Mouse (Mus musculus) kidney, embryonic 16.5 days (tissue): ENCODE results near the gene Stk11. TPM values are rescaled to one million over a fixed set of nuclear protein-coding genes. Genes with fewer than 3 reads are reported as not detected.
"Not testable (repeated sequence)": the region's sequence is repeated elsewhere in the genome, so short reads cannot be mapped to it uniquely, and the experiment has no call there.

Experiments used
- ATAC-seq: fragments of 200-750 bp; cut with Nextera tagmentation; 2 replicates; pipeline ENCODE4 v1.8.0; 2017; ENCODE audit warnings: moderate TSS enrichment; ENCODE audit not compliant: low FRiP score, low TSS enrichment
- H3K27ac ChIP-seq: fragments of 300-500 bp; sonication (generic); 2 replicates; pipeline ENCODE4 v1.5.1; 2014; ENCODE audit warnings: low read length
- H3K27me3 ChIP-seq: fragments of 300-500 bp; sonication (generic); 2 replicates; pipeline ENCODE4 v1.6.1; 2014; ENCODE audit warnings: low read length, control low read depth, mixed read lengths; ENCODE audit not compliant: insufficient read depth
- H3K36me3 ChIP-seq: fragments of 300-500 bp; sonication (generic); 2 replicates; pipeline ENCODE4 v1.6.1; 2014; ENCODE audit warnings: low read length, control low read depth, mixed read lengths; ENCODE audit not compliant: insufficient read depth
- H3K4me1 ChIP-seq: fragments of 300-500 bp; sonication (generic); 2 replicates; pipeline ENCODE4 v1.6.1; 2014; ENCODE audit warnings: low read length, control low read depth, mixed read lengths; ENCODE audit not compliant: insufficient read depth
- H3K4me2 ChIP-seq: fragments of 300-500 bp; sonication (generic); replicated peaks from 2 replicates; pipeline ENCODE4 v1.6.1; 2014; ENCODE audit warnings: low read depth, low read length
- H3K4me3 ChIP-seq: fragments of 300-500 bp; sonication (generic); 2 replicates; pipeline ENCODE4 v1.5.1; 2014; ENCODE audit warnings: mild to moderate bottlenecking, low read length
- H3K9ac ChIP-seq: fragments of 300-500 bp; sonication (generic); replicated peaks from 2 replicates; pipeline ENCODE4 v1.6.1; 2014; ENCODE audit warnings: low read length
- H3K9me3 ChIP-seq: fragments of 300-500 bp; sonication (generic); 2 replicates; pipeline ENCODE4 v1.6.1; 2016; ENCODE audit warnings: low read length, control low read depth
- WGBS: fragments of 180-500 bp; shearing (Covaris S2); extraction: QIAGEN DNeasy Blood & Tissue Kit; methylation state at CpG from one replicate; pipeline ENCODE4 v1.1.7; 2014; 5-methylcytosine and 5-hydroxymethylcytosine counted together
- polyA plus RNA-seq: library from polyadenylated mRNA; unstranded; fragments of >200 nt; fragmentation: Nextera tagmentation; extraction: Ambion mirVana; gene quantifications from 2 replicates; pipeline ENCODE4 v1.2.1, GENCODE M21; 2015

Stk11 gene
- polyA plus RNA-seq, 1 experiment from 2014 or later, result 18.2 TPM

DNA sequence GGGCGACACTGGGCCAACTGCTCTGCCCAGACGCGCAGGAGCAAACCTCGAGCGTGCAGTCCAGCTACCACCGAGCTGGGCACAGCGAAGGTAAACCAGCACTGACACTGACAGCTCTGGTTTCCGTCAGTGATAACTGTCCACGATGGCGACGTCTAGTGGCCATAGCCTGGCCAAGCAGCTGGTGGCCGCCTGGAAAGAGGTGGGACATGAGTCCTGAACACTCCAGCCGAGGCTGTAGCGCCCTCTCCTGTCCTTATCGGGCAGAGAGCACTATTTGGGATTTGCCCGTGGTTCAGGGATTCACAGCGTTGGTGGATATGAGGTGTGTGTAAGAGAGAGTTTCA, 49.4 kb downstream of the Stk11 start:
- H3K4me2 ChIP-seq, result peak overlapping the region; percentile 92
- H3K36me3 ChIP-seq, result peaks cover 3% of the 10 kb centered on the region
- H3K27me3 ChIP-seq, result no peaks in the 10 kb centered on the region
- peaks cover 79% of the 10 kb centered on the region for H3K4me1 ChIP-seq
- peak overlapping the region; percentile 51 for H3K4me3 ChIP-seq
- WGBS, result 0% methylated on average over 17 of the region's 17 CpGs
- peak overlapping the region; percentile 64 for H3K9ac ChIP-seq
- no peaks in the 10 kb centered on the region for H3K9me3 ChIP-seq
- ATAC-seq, result peak; percentile 11
- peak overlapping the region; percentile 70 for H3K27ac ChIP-seq

DNA sequence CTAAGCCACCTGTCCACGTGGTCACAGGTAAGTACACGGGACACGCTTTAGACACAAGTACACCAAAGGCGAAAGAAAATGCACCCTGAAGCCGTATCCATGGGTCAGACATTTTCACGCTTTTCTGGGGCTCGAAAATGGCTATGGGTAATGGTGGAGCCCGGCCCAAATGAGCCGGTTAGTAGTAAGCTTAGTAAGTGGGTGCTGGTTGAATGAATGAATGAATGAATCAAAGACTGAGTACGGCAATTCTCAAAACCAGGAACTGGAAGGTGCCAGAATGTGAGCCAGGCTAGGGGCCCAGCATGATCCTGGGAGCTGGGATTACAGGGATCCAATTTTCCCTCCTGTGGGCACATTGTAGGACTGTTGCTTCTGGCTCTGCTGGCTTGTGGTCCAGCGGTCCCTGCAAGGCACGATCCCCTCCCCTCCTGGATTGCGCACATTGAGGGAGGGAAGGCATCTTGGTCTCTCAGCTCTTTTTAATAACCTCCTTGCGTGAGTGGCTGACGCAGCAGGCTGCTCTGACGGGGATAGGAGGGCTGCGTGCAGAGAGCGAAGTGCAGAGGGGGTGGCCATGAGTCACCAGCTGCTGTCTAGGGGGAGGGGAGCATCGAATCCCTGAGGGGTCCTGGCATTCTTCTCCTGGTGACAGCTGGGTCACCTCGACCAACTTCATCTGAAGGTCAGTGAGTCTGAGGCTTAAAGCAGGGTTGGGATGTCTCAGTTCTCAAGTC, 50.0 kb downstream of the Stk11 start, which contains the start of gene Cirbp:
Gene Cirbp (plus strand): TSS at position 594 of the 737 bp plus-strand sequence.
- Histone ChIP-seq H3K9ac (peak within 1 kb of the TSS; percentile 100), H3K4me2 (peak within 1 kb of the TSS; percentile 92), H3K27me3 (no peaks in the 10 kb centered on the region), H3K36me3 (peaks cover 9% of the 10 kb centered on the region), H3K9me3 (no peaks in the 10 kb centered on the region), H3K4me1 (peaks cover 79% of the 10 kb centered on the region), H3K4me3 (peak within 1 kb of the TSS; percentile 51), H3K27ac (peak within 1 kb of the TSS; percentile 90)
- 18% methylated on average over 20 of the region's 20 CpGs for WGBS
- no peak for ATAC-seq

DNA sequence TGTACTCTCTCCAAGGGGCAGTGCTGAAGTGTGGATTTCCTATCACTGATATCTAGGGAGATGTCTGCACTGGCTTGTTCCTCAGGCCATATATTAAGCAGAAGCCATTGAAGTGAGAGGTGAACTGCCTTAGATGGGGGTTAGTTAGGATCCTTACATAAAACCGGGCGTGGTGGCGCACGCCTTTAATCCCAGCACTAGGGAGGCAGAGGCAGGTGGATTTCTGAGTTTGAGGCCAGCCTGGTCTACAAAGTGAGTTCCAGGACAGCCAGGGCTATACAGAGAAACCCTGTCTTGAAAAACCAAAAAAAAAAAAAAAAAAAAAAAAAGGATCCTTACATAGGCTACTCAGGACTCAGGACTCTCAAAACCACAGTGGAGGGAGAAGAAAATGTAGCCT, 50.5 kb downstream of the Stk11 start:
- not testable (repeated sequence) for H3K4me3 ChIP-seq, H3K9me3 ChIP-seq, ATAC-seq, H3K27me3 ChIP-seq
- Histone ChIP-seq H3K9ac (peak overlapping the region; percentile 100), H3K4me2 (peak overlapping the region; percentile 92), H3K36me3 (peaks cover 15% of the 10 kb centered on the region), H3K27ac (peak overlapping the region; percentile 70), H3K4me1 (peaks cover 75% of the 10 kb centered on the region)
- WGBS, result 92% methylated on average over 4 of the region's 4 CpGs

DNA sequence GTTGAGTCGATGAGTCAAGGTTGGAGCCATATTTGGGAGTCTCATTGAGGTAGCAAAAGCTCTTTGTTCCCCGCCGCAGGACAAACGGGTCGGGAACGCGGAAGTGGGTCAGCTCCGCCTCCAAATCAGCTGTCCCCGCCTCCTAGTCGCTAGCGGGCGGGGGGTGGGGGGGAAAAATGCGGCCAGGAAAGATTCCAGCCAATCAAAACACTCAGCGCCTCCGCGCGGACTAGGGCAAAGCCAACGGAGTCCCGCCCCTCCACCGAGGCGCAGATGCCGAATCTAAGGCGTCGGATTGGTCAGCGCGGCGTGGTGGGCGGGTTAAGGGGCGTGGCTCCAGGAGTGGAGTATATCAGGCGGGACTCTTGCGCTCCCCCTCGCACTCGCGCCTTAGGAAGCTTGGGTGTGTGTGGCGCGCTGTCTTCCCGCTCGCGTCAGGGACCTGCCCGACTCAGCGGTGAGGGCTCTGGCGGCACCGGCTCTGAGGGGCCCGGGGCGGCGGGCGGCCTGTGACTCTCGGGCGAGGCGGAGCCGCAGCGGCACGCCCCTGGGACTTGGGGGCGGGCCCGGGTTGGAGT, 51.9 kb downstream of the Stk11 start:
- ATAC-seq, result peak; percentile 87
- Histone ChIP-seq H3K9me3 (no peaks in the 10 kb centered on the region), H3K27ac (peak overlapping the region; percentile 100), H3K4me1 (peaks cover 72% of the 10 kb centered on the region), H3K4me2 (peak overlapping the region; percentile 69), H3K9ac (peak overlapping the region; percentile 100), H3K27me3 (no peaks in the 10 kb centered on the region), H3K4me3 (peak overlapping the region; percentile 94), H3K36me3 (peaks cover 26% of the 10 kb centered on the region)
- under 1% methylated on average over 52 of the region's 55 CpGs for WGBS

DNA sequence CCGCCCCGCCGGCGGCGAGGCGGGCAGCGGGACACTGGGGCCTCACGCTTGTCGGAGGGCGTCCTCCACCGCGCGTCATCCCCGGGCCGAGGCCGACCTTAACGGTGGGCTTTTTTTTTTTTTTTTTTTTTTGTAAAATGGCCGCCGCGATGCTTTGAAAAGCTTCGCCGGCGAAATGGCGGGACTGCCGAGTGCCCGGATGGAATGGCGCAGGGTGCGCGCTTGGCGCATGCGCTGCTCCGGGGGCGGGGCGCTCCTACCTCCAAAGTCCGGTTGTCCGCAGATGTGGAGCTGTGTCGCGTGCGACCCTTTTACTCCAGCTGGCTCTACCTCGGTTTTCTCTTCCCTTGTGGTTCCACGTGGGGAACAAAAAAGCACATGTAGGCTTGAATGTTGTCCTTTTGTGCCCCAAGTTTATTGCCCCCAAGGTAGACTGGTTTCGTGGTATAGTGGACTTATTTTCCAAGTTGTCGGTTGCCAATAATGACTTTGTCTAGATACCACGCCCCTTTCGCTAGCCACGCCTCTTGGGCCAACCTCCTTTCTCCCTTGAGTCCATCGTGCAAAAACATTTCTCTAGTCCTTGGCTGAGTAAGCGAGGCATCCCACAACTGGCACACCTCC, 52.5 kb downstream of the Stk11 start:
- no peaks in the 10 kb centered on the region for H3K27me3 ChIP-seq
- peak overlapping the region; percentile 100 for H3K27ac ChIP-seq
- peaks cover 68% of the 10 kb centered on the region for H3K4me1 ChIP-seq
- H3K36me3 ChIP-seq, result peaks cover 26% of the 10 kb centered on the region
- peak; percentile 23; the same call in 1 of the 2 replicates for ATAC-seq
- peak overlapping the region; percentile 100 for H3K9ac ChIP-seq
- peak overlapping the region; percentile 69 for H3K4me2 ChIP-seq
- peak overlapping the region; percentile 94 for H3K4me3 ChIP-seq
- H3K9me3 ChIP-seq, result no peaks in the 10 kb centered on the region
- under 1% methylated on average over 47 of the region's 48 CpGs for WGBS

DNA sequence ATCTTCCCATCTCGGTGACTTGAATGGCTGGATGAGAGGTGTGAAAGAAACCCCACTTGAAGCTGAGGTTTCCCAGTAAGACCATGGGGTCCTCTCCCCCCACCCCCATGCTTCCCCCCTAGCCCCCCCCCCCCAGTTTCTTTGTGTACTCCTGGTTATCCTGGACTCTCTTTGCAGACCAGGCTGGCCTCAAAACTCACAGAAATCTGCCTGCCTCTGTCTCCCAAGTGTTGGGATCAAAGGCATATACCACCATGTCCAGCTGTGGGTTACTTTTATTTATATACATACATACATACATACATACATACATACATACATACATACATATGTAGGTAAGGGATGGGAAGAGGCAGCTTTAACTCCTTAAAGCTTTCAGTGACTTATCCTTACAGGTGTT, 53.5 kb downstream of the Stk11 start:
- Histone ChIP-seq H3K4me2 (peak overlapping the region; percentile 69), H3K9me3 (no peaks in the 10 kb centered on the region), H3K4me3 (peak overlapping the region; percentile 94), H3K36me3 (peaks cover 26% of the 10 kb centered on the region), H3K4me1 (peaks cover 60% of the 10 kb centered on the region), H3K27ac (peak overlapping the region; percentile 100), H3K9ac (peak overlapping the region; percentile 100), H3K27me3 (no peaks in the 10 kb centered on the region)
- no peak for ATAC-seq
- WGBS, result 45% methylated on average over 1 of the region's 1 CpGs

DNA sequence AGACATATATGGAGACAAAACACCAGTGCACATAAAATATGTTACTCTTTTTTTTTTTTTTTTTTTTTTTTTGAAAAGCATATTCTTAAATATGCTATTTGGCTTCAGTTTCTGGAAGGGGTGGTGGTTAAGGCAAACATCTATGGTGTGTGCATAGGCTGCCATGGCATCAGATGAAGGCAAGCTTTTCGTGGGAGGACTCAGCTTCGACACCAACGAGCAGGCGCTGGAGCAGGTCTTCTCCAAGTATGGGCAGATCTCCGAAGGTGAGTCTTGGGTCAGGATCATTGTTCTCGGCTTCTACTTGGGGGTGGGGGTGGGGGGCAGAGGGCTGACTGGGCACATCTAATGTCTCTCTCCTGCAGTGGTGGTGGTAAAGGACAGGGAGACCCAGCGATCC, 54.0 kb downstream of the Stk11 start:
- ATAC-seq, result no peak
- WGBS, result 81% methylated on average over 7 of the region's 7 CpGs
- no peak overlapping the region for H3K27ac ChIP-seq
- H3K36me3 ChIP-seq, result peaks cover 26% of the 10 kb centered on the region
- H3K4me2 ChIP-seq, result no peak overlapping the region
- H3K4me3 ChIP-seq, result no peak overlapping the region
- no peaks in the 10 kb centered on the region for H3K9me3 ChIP-seq
- no peaks in the 10 kb centered on the region for H3K27me3 ChIP-seq
- H3K4me1 ChIP-seq, result peaks cover 54% of the 10 kb centered on the region
- H3K9ac ChIP-seq, result no peak overlapping the region

DNA sequence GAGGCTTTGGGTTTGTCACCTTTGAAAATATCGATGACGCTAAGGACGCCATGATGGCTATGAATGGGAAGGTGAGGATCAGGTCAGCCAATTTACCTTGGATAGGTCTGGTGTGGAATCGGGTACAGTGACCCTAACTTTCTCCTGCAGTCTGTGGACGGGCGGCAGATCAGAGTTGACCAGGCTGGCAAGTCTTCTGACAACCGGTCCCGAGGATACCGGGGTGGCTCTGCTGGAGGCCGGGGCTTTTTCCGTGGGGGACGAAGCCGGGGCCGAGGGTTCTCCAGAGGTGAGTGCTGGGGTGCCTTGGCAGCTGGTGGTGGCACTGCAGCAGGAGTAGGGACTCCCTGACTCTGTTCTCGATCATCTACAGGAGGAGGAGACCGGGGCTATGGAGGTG, 54.4 kb downstream of the Stk11 start:
- no peak for ATAC-seq
- peaks cover 26% of the 10 kb centered on the region for H3K36me3 ChIP-seq
- no peaks in the 10 kb centered on the region for H3K9me3 ChIP-seq
- WGBS, result 95% methylated on average over 16 of the region's 16 CpGs
- peaks cover 52% of the 10 kb centered on the region for H3K4me1 ChIP-seq
- H3K27me3 ChIP-seq, result no peaks in the 10 kb centered on the region
- H3K4me2 ChIP-seq, result no peak overlapping the region
- 0 out of 2 replicates have a peak overlapping the region, but pooled peaks have one; percentile 36 for H3K9ac ChIP-seq
- H3K4me3 ChIP-seq, result no peak overlapping the region
- peak overlapping the region; percentile 4; the same call in 1 of the 2 replicates for H3K27ac ChIP-seq

DNA sequence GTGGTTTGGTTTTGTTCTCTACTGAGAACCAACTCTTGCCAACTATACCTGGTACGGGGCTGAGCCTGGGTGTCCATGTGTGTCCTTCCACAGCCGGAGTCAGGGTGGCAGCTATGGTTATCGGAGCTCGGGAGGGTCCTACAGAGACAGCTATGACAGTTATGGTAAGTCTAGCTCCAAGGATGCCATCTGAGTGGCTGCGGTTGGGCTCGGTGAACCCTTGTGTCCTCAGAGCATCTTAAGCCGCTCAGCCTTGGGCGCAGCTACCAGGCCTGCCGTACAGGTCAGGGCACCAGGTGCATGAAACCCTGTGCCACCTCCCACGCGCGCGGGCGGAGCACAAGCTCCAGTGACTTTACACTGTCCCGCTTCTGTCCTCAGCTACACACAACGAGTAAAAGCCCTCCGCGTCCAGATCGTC, 55.0 kb downstream of the Stk11 start:
- H3K4me1 ChIP-seq, result peaks cover 46% of the 10 kb centered on the region
- H3K36me3 ChIP-seq, result peaks cover 26% of the 10 kb centered on the region
- H3K9me3 ChIP-seq, result no peaks in the 10 kb centered on the region
- H3K9ac ChIP-seq, result peak overlapping the region; percentile 36; the same call in 1 of the 2 replicates
- H3K27me3 ChIP-seq, result no peaks in the 10 kb centered on the region
- 65% methylated on average over 19 of the region's 19 CpGs for WGBS
- no peak overlapping the region for H3K4me3 ChIP-seq
- no peak overlapping the region for H3K4me2 ChIP-seq
- no peak for ATAC-seq
- H3K27ac ChIP-seq, result no peak overlapping the region
